Mouse (Mus musculus) heart, postnatal 0 days (tissue): ENCODE data around the gene Olfr38. TPM values are rescaled to one million over a fixed set of nuclear protein-coding genes. Genes with fewer than 3 reads are reported as not detected.

Experiments used
- ATAC-seq: fragments of 200-750 bp; cut with Nextera tagmentation; 2 replicates; pipeline ENCODE4 v1.8.0; 2017; ENCODE audit warnings: low read depth, moderate number of reproducible peaks, moderate library complexity; ENCODE audit not compliant: insufficient read depth
- DNase-seq: peaks from one replicate; pipeline ENCODE4 v3.0.0-alpha.2; 2016; ENCODE audit warnings: low spot score
- H3K27ac ChIP-seq: fragments of 300-500 bp; sonication (generic); 2 replicates; pipeline ENCODE4 v1.5.1; 2014; ENCODE audit warnings: low read depth, mild to moderate bottlenecking
- H3K27me3 ChIP-seq: fragments of 300-500 bp; sonication (generic); 2 replicates; pipeline ENCODE4 v1.6.1; 2014; ENCODE audit warnings: low read length, mixed read lengths; ENCODE audit not compliant: control insufficient read depth, insufficient read depth
- H3K36me3 ChIP-seq: fragments of 300-500 bp; sonication (generic); replicated peaks from 2 replicates; pipeline ENCODE4 v1.6.1; 2014; ENCODE audit warnings: low read length, mixed read lengths; ENCODE audit not compliant: control insufficient read depth, insufficient read depth
- H3K4me1 ChIP-seq: fragments of 300-500 bp; sonication (generic); 2 replicates; pipeline ENCODE4 v1.6.1; 2014; ENCODE audit warnings: antibody characterized with exemption; ENCODE audit not compliant: control insufficient read depth, insufficient read depth
- H3K4me2 ChIP-seq: fragments of 300-500 bp; sonication (generic); 2 replicates; pipeline ENCODE4 v1.6.1; 2014; ENCODE audit warnings: low read depth, mild to moderate bottlenecking, low read length, moderate library complexity
- H3K4me3 ChIP-seq: fragments of 300-500 bp; sonication (generic); 2 replicates; pipeline ENCODE4 v1.5.1; 2014; ENCODE audit warnings: low read depth, low read length
- H3K9ac ChIP-seq: fragments of 300-500 bp; sonication (generic); replicated peaks from 2 replicates; pipeline ENCODE4 v1.6.1; 2014; ENCODE audit warnings: low read depth, low read length, mixed read lengths
- H3K9me3 ChIP-seq: fragments of 300-500 bp; sonication (generic); replicated peaks from 2 replicates; pipeline ENCODE4 v1.6.1; 2016; ENCODE audit warnings: low read length; ENCODE audit not compliant: control insufficient read depth
- CTCF ChIP-seq: IDR thresholded peaks from 2 replicates; pipeline ENCODE4 v1.5.1; 2016; ENCODE audit warnings: antibody characterized with exemption, control low read depth, low read depth
- EP300 ChIP-seq: IDR thresholded peaks from 2 replicates; pipeline ENCODE4 v1.6.1; 2016; ENCODE audit warnings: antibody characterized with exemption, low read depth
- WGBS: fragments of 180-500 bp; shearing (Covaris S2); extraction: QIAGEN DNeasy Blood & Tissue Kit; methylation state at CpG from one replicate; pipeline ENCODE4 v1.1.7; 2014; 5-methylcytosine and 5-hydroxymethylcytosine counted together
- polyA plus RNA-seq: library from polyadenylated mRNA; unstranded; fragments of >200 nt; fragmentation: Nextera tagmentation; extraction: Ambion mirVana; gene quantifications from 2 replicates; pipeline ENCODE4 v1.2.1, GENCODE M21; 2015
- total RNA-seq: library from RNA; depleted of rRNA; stranded (reverse); fragments of >200 nt; gene quantifications from 2 replicates; pipeline ENCODE4 v1.2.3, GENCODE M21; 2014; ENCODE audit warnings: low replicate concordance; rRNA removed

The Olfr38 gene
- total and polyA plus RNA-seq, 2 experiments from 2014 or later: not detected

DNA sequence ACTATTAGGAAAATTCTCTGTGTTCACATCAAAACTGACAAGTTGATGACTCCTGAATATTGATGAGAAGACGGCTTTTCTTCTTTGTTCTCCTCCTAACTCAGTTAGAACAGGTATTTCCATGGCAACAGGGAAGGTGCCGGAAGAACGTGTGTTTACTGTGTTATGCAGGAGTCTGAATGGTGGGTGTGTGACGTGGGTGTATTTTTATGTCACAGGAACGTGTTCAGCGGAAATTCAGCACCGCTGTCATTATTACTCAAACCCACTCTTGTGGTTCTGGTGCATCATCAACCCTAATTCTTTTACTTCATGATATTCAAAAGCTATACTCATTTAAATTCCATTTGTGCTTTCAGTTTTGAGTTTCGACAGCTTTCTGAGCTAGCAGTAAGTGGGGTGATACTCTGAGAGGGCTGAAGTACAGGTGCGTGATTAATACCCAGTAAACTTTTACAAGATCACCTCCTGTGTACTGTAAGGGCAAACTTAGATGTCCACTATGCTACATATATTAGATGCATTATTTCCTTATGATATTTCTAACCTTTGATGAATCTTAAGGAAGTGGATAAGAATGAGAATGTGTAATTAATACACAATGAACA is 34.8 kb downstream of the Olfr38 start:
- Histone ChIP-seq H3K4me2 (no peak overlapping the region), H3K4me3 (no peak overlapping the region), H3K27me3 (no peaks in the 10 kb centered on the region), H3K9me3 (no peaks in the 10 kb centered on the region), H3K36me3 (no peaks in the 10 kb centered on the region), H3K27ac (no peak overlapping the region), H3K4me1 (no peaks in the 10 kb centered on the region), H3K9ac (no peak overlapping the region)
- TF ChIP-seq CTCF: no peak
- no peak for TF ChIP-seq EP300
- DNase-seq (no peak), ATAC-seq (no peak)
- WGBS: 73% methylated on average over 9 of the region's 9 CpGs

DNA sequence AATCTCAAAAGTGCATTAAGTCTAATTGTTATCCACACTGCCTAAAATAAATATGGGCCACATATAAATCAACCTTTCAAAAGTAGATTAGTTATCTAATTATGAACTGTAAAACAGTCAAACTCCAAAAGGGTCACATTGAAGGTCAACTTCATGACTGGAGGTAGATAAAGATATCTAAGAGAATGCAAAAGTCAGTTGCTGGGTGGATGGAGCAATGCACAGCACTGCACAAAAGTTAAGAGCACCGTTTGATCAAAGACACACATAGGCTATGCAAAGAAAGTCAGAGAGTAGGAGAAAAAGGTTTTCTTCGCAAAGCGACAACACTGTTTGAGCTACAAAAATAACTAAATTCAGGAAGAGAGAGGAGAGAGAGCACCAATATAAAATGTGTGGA is 38.8 kb downstream of the Olfr38 start:
- H3K9ac ChIP-seq: no peak overlapping the region
- H3K36me3 ChIP-seq: no peaks in the 10 kb centered on the region
- H3K27ac ChIP-seq: no peak overlapping the region
- no peaks in the 10 kb centered on the region for H3K4me1 ChIP-seq
- H3K4me2 ChIP-seq: no peak overlapping the region
- H3K4me3 ChIP-seq: no peak overlapping the region
- WGBS: 77% methylated on average over 3 of the region's 3 CpGs
- DNase-seq (no peak), ATAC-seq (no peak)
- TF ChIP-seq EP300 (no peak), CTCF (no peak)
- no peaks in the 10 kb centered on the region for H3K9me3 ChIP-seq
- H3K27me3 ChIP-seq: no peaks in the 10 kb centered on the region

DNA sequence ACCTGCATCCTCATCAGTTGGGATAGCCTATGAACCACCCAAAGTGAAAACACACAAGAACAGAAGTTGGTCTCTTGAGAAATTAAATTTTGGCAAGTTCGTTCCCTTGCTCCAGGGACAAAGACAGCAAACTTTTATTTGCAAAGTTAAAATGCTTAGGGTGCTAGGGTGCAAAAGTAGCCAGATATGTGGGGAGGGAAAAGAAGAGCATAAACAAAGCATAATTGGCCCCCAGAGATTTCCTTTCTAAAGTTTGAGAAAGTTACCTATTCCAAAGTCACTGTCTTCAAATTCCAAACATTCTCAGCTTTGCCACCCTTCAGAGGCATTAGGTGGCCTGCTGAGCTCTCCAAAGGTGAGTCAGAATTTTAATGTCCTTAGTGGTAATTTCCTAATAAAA is 55.4 kb downstream of the Olfr38 start, which contains the start of gene Olfr450:
TSS of gene Olfr450 (plus strand) at position 301 of the 400 bp plus-strand sequence.
- Histone ChIP-seq H3K4me1 (no peaks in the 10 kb centered on the region), H3K4me3 (no peak within 1 kb of the TSS), H3K36me3 (no peaks in the 10 kb centered on the region), H3K9me3 (no peaks in the 10 kb centered on the region), H3K27me3 (no peaks in the 10 kb centered on the region), H3K27ac (no peak within 1 kb of the TSS), H3K4me2 (no peak within 1 kb of the TSS), H3K9ac (no peak within 1 kb of the TSS)
- DNase-seq: no peak
- WGBS: 72% methylated on average over 1 of the region's 1 CpGs
- ATAC-seq: no peak
- TF ChIP-seq CTCF (no peak), EP300 (no peak)

Other genes starting within 250 kb of the Olfr38 start
- gene Olfr455, start 208.8 kb upstream of the Olfr38 start, total RNA-seq: not detected in 2 replicates
- not detected in 2 replicates for gene Olfr455, start 208.8 kb upstream of the Olfr38 start, polyA plus RNA-seq
- gene Tcaf3, start 158.7 kb upstream of the Olfr38 start, total RNA-seq: not detected in 2 replicates
- gene Tcaf3, start 158.7 kb upstream of the Olfr38 start, polyA plus RNA-seq: not detected in 2 replicates
- 2.0 and 2.7 TPM in 2 replicates for gene Tcaf2, start 111.2 kb upstream of the Olfr38 start, total RNA-seq
- gene Tcaf2, start 111.2 kb upstream of the Olfr38 start, polyA plus RNA-seq: 1.2 and 1.5 TPM in 2 replicates
- gene Tcaf1, start 46.3 kb upstream of the Olfr38 start, total RNA-seq: 35.7 and 45.1 TPM in 2 replicates
- gene Tcaf1, start 46.3 kb upstream of the Olfr38 start, polyA plus RNA-seq: 23.9 and 24.8 TPM in 2 replicates
- gene Olfr453, start 17.0 kb upstream of the Olfr38 start, total RNA-seq: not detected in 2 replicates
- gene Olfr453, start 17.0 kb upstream of the Olfr38 start, polyA plus RNA-seq: not detected in 2 replicates
- gene Olfr452, start 28.7 kb downstream of the Olfr38 start, total RNA-seq: not detected in 2 replicates
- not detected in 2 replicates for gene Olfr452, start 28.7 kb downstream of the Olfr38 start, polyA plus RNA-seq
- not detected in 2 replicates for gene Olfr450, start 55.5 kb downstream of the Olfr38 start, total RNA-seq
- not detected in 2 replicates for gene Olfr450, start 55.5 kb downstream of the Olfr38 start, polyA plus RNA-seq
- not detected in 2 replicates for gene Olfr449, start 78.0 kb downstream of the Olfr38 start, total RNA-seq
- not detected in 2 replicates for gene Olfr449, start 78.0 kb downstream of the Olfr38 start, polyA plus RNA-seq
- not detected in 2 replicates for gene Olfr448, start 134.0 kb downstream of the Olfr38 start, total RNA-seq
- not detected in 2 replicates for gene Olfr448, start 134.0 kb downstream of the Olfr38 start, polyA plus RNA-seq
- gene Olfr447, start 152.5 kb downstream of the Olfr38 start, total RNA-seq: not detected in 2 replicates
- gene Olfr447, start 152.5 kb downstream of the Olfr38 start, polyA plus RNA-seq: not detected in 2 replicates
- not detected in 2 replicates for gene Olfr446, start 165.0 kb downstream of the Olfr38 start, total RNA-seq
- not detected in 2 replicates for gene Olfr446, start 165.0 kb downstream of the Olfr38 start, polyA plus RNA-seq
- gene Olfr444, start 192.7 kb downstream of the Olfr38 start, total RNA-seq: not detected in 2 replicates
- not detected in 2 replicates for gene Olfr444, start 192.7 kb downstream of the Olfr38 start, polyA plus RNA-seq